Mouse (Mus musculus): ENCODE measurements at regions not wholly inside any gene's neighbourhood (a gene's known extent, or its start where the extent isn't known, plus 50 kb on each side); places are given as distances from the start of the nearest gene placed in this dataset.

- Histone ChIP-seq H3K27ac (replicated peaks) (no peak overlapping the region), H3K4me3 (no peak overlapping the region), H3K36me3 (no peaks in the 10 kb centered on the region), H3K4me1 (0 out of 2 replicates have a peak, but pooled peaks cover 3% of the 10 kb centered on the region), H3K9me3 (replicated peaks) (no peaks in the 10 kb centered on the region), H3K27me3 (ENCODE audit: low read depth, poor library complexity, severe bottlenecking) (no peaks in the 10 kb centered on the region)
- WGBS, result 45% methylated on average over 1 of the region's 1 CpGs
- DNase-seq (ENCODE audit: low spot score), result no peak
Measured at GRCm38 (mm10) chr15:57187840-57188457, 289.5 kb downstream of the Slc22a22 start.

- Histone ChIP-seq H3K9me3 (replicated peaks) (no peaks in the 10 kb centered on the region), H3K4me3 (no peak overlapping the region), H3K27me3 (ENCODE audit: low read depth, poor library complexity, severe bottlenecking) (no peaks in the 10 kb centered on the region), H3K36me3 (no peaks in the 10 kb centered on the region), H3K4me1 (no peaks in the 10 kb centered on the region), H3K27ac (replicated peaks) (no peak overlapping the region)
- WGBS, result 53% methylated on average over 1 of the region's 1 CpGs
- DNase-seq (ENCODE audit: low spot score), result no peak
Measured at GRCm38 (mm10) chr15:57179138-57179537, 298.3 kb downstream of the Slc22a22 start.

GRCm38 (mm10) chr15:57172723-57173122 lies 304.7 kb downstream of the Slc22a22 start:
- no peak overlapping the region for H3K27ac ChIP-seq (replicated peaks)
- H3K9me3 ChIP-seq (replicated peaks), result no peaks in the 10 kb centered on the region
- no peak overlapping the region for H3K4me3 ChIP-seq
- 21% methylated on average over 5 of the region's 5 CpGs for WGBS
- DNase-seq (ENCODE audit: low spot score), result peak; percentile 11
- H3K27me3 ChIP-seq (ENCODE audit: low read depth, poor library complexity, severe bottlenecking), result peaks cover 23% of the 10 kb centered on the region
- peaks cover 9% of the 10 kb centered on the region for H3K4me1 ChIP-seq
- H3K36me3 ChIP-seq, result no peaks in the 10 kb centered on the region

DNA sequence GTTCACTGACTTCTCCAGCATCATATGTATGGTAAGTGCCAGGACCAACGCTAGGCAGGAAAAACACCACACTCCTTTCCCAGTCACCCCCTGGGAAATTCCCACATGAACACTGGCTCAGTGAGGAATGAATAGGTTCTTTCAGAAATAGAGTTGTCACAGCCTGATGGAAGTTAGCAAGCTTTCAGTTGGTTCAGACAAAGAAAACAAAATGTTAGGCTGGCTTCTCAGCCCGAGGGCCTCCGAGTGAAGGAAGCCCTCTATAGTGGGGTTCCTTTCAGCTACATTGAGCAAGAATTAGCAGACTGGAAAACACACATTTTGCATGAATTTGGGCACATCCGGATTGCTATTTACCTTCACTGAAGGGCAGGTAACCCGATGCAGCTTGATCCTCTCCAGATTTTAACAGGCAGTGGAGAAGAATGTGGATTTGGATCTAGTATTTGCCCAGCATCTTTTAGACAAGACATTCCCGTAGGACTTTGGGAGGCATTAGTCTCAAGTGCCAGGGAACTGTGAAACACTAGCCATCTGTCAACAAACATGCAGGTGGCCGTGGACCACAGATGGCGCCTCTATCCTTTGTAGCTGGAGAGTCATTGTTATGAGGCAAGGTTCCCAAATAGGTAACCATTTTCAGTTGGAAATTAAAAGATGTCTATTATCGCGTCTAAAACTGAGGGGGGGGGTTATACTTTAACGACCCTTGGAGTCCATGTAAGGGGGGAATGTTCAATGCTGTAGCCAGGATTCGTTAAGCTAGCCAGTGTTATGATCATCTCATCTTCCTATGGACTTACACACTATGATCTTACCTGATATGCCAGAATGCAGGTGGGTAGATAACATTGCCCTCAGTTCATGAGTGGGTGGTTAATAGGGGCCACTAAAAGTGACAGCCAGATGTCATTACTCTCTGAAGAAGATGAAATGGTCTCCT lies 314.8 kb downstream of the Slc22a22 start:
- H3K36me3 ChIP-seq, result no peaks in the 10 kb centered on the region
- peak overlapping the region; percentile 4; the same call in 1 of the 2 replicates for H3K27ac ChIP-seq (replicated peaks)
- H3K4me3 ChIP-seq, result no peak overlapping the region
- H3K27me3 ChIP-seq (ENCODE audit: low read depth, poor library complexity, severe bottlenecking), result peaks cover 4% of the 10 kb centered on the region; the same call in 1 of the 2 replicates
- peaks cover 12% of the 10 kb centered on the region for H3K4me1 ChIP-seq
- peak; percentile 17 for DNase-seq (ENCODE audit: low spot score)
- 42% methylated on average over 12 of the region's 12 CpGs for WGBS
- H3K9me3 ChIP-seq (replicated peaks), result no peaks in the 10 kb centered on the region

GRCm38 (mm10) chr15:57140130-57140750 lies 337.2 kb downstream of the Slc22a22 start:
- no peak for DNase-seq (ENCODE audit: low spot score)
- no peak overlapping the region for H3K27ac ChIP-seq (replicated peaks)
- WGBS, result 40% methylated on average over 9 of the region's 9 CpGs

DNA sequence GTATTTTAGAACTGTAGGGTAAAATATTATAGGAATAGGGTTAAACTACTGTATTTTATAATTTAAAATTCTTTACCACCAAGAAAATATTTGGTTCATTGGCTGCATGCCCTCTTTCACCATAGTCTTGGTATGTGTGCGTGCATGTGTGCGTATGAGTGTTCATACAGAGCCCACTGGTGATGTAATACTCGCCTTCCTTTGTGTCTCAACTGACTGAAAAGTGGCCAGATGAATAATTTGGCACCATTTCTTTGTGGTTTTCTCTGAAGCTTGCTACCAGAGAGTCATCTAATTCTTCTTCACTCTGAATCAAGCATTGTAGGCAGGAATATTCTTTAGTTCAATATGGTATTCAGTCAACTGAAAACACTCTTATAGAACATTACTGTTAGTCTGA lies 372.7 kb downstream of the Slc22a22 start:
- Histone ChIP-seq H3K4me3 (no peak overlapping the region), H3K4me1 (no peaks in the 10 kb centered on the region), H3K9me3 (replicated peaks) (no peaks in the 10 kb centered on the region), H3K36me3 (no peaks in the 10 kb centered on the region), H3K27me3 (ENCODE audit: low read depth, poor library complexity, severe bottlenecking) (no peaks in the 10 kb centered on the region), H3K27ac (replicated peaks) (no peak overlapping the region)
- WGBS, result 82% methylated on average over 3 of the region's 3 CpGs
- DNase-seq (ENCODE audit: low spot score), result no peak

More at GRCm38 (mm10) chr15:57140130-57140750, 337.2 kb downstream of the Slc22a22 start:
- Histone ChIP-seq H3K9me3 (replicated peaks) (no peaks in the 10 kb centered on the region), H3K36me3 (no peaks in the 10 kb centered on the region), H3K4me1 (no peaks in the 10 kb centered on the region), H3K4me3 (no peak overlapping the region), H3K27me3 (ENCODE audit: low read depth, poor library complexity, severe bottlenecking) (no peaks in the 10 kb centered on the region)

- WGBS, result 83% methylated on average over 2 of the region's 2 CpGs
Measured at GRCm38 (mm10) chr15:57097309-57097708, 380.1 kb downstream of the Slc22a22 start.

DNA sequence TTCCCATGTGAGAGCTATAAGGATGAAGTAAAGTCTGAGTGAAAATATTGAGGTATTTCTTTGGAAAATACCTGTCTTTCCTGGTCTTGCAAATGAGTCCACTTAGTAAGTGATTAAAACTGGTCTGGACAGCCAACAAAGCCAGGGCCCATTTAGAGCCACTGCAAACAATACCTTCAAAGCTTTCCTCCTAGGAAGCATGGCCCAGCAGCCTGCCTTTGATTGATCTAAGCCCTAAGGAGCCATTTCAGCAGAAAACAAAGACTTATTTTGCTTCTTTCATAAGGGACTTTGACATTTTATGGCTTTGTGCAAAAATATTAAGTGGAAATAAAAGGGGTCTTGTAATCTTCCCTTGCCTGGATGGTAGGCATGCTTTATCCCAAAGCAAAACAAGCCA lies 397.6 kb downstream of the Slc22a22 start:
- no peak for DNase-seq (ENCODE audit: low spot score)
- Histone ChIP-seq H3K4me3 (no peak overlapping the region), H3K27ac (replicated peaks) (no peak overlapping the region), H3K4me1 (peaks cover 7% of the 10 kb centered on the region; the same call in 1 of the 2 replicates), H3K36me3 (no peaks in the 10 kb centered on the region), H3K9me3 (replicated peaks) (no peaks in the 10 kb centered on the region), H3K27me3 (ENCODE audit: low read depth, poor library complexity, severe bottlenecking) (no peaks in the 10 kb centered on the region)

More at GRCm38 (mm10) chr15:57097309-57097708, 380.1 kb downstream of the Slc22a22 start:
- H3K36me3 ChIP-seq, result no peaks in the 10 kb centered on the region
- DNase-seq (ENCODE audit: low spot score), result no peak
- H3K9me3 ChIP-seq (replicated peaks), result no peaks in the 10 kb centered on the region
- no peak overlapping the region for H3K27ac ChIP-seq (replicated peaks)
- H3K4me3 ChIP-seq, result no peak overlapping the region
- H3K27me3 ChIP-seq (ENCODE audit: low read depth, poor library complexity, severe bottlenecking), result no peaks in the 10 kb centered on the region
- H3K4me1 ChIP-seq, result no peaks in the 10 kb centered on the region

DNA sequence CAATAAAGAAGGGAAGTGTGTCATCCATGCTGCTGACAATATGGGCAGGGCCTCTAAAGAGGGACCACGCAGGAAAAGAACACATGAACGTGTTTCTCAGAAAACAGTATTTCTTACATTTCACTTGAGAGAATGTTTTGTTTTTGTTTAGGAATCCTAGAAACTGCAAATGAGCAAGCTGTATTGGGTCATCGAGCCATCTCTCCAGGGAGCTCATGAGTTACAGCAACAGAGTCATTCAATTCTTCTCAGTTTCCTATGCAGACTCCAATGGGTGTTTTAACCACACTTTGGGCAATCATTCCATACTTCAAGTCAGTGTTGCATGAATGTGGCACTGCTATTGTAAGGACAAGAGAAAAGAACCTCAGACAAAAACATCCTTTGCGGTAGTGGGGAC lies 403.6 kb downstream of the Slc22a22 start:
- H3K4me1 ChIP-seq, result no peaks in the 10 kb centered on the region
- no peak overlapping the region for H3K4me3 ChIP-seq
- no peaks in the 10 kb centered on the region for H3K9me3 ChIP-seq (replicated peaks)
- H3K27ac ChIP-seq (replicated peaks), result no peak overlapping the region
- DNase-seq (ENCODE audit: low spot score), result no peak
- WGBS, result 94% methylated on average over 4 of the region's 4 CpGs
- H3K36me3 ChIP-seq, result no peaks in the 10 kb centered on the region
- H3K27me3 ChIP-seq (ENCODE audit: low read depth, poor library complexity, severe bottlenecking), result no peaks in the 10 kb centered on the region

- no peak overlapping the region for H3K4me3 ChIP-seq
- H3K27ac ChIP-seq (replicated peaks), result no peak overlapping the region
- no peak for DNase-seq (ENCODE audit: low spot score)
- 86% methylated on average over 2 of the region's 2 CpGs for WGBS
- H3K4me1 ChIP-seq, result no peaks in the 10 kb centered on the region
- no peaks in the 10 kb centered on the region for H3K27me3 ChIP-seq (ENCODE audit: low read depth, poor library complexity, severe bottlenecking)
- H3K9me3 ChIP-seq (replicated peaks), result no peaks in the 10 kb centered on the region
- H3K36me3 ChIP-seq, result no peaks in the 10 kb centered on the region
Measured at GRCm38 (mm10) chr15:57061502-57061901, 415.9 kb downstream of the Slc22a22 start.

- WGBS, result 86% methylated on average over 1 of the region's 1 CpGs
- H3K27me3 ChIP-seq (ENCODE audit: low read depth, poor library complexity, severe bottlenecking), result no peaks in the 10 kb centered on the region
Measured at GRCm38 (mm10) chr15:57059550-57060195, 417.8 kb downstream of the Slc22a22 start.

GRCm38 (mm10) chr15:57052287-57052686 lies 425.1 kb downstream of the Slc22a22 start:
- WGBS, result 89% methylated on average over 1 of the region's 1 CpGs
- no peak for DNase-seq (ENCODE audit: low spot score)
- Histone ChIP-seq H3K36me3 (no peaks in the 10 kb centered on the region), H3K9me3 (replicated peaks) (no peaks in the 10 kb centered on the region), H3K4me3 (no peak overlapping the region), H3K4me1 (no peaks in the 10 kb centered on the region), H3K27ac (replicated peaks) (no peak overlapping the region), H3K27me3 (ENCODE audit: low read depth, poor library complexity, severe bottlenecking) (no peaks in the 10 kb centered on the region)

More at GRCm38 (mm10) chr15:57059550-57060195, 417.8 kb downstream of the Slc22a22 start:
- Histone ChIP-seq H3K4me1 (no peaks in the 10 kb centered on the region), H3K36me3 (no peaks in the 10 kb centered on the region), H3K4me3 (no peak overlapping the region), H3K9me3 (replicated peaks) (no peaks in the 10 kb centered on the region), H3K27ac (replicated peaks) (no peak overlapping the region)
- DNase-seq (ENCODE audit: low spot score), result no peak

Data from midbrain, embryonic 10.5 days (tissue).